Comparison of ENCODE assay signal across 8 mouse cellular contexts in the genomic region with DNA sequence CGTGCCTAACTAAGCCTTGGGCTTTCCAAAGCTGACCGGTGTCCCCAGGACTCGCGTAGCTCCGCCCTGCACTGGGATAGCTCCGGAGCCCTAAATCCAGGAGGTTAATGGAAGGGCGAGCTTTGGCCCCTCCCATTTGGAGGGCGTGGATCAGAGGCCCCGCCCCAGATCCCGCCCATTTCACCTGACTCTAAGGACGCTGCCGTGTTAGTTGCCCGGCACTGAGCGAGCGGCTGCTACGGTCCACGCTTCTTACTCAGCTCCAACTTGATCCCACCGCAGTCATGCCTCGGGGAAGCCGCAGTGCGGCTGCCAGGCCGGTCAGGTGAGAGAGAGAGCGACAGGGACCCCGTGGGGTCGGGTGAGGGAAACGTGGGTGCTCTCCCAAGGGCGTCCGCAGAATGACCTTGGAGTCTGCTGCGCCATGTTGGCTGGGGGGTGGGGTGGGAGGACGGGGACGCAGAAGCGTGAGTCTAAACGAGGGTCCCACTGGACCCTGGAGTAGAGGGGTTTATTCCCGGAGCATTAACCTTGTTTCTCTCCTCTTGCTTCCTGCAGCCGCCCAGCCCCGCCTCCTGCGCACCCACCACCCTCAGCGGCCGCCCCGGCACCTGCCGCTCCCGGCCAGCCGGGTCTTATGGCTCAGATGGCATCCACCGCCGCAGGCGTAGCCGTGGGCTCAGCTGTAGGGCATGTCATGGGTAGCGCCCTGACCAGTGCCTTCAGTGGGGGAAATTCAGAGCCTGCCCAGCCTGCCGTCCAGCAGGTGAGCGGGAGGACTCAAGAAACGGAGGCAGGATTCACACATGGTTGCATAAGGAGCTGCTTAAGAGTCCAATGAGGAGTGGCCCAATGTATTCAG. TPM values are rescaled to one million over a fixed set of nuclear protein-coding genes. Genes with fewer than 3 reads are reported as not detected.
DNase-seq lines count a peak whose midpoint lies in the region; ATAC-seq and TF ChIP-seq lines count a peak whose summit lies in the region.

A gene (minus strand): TSS at position 817 of the 862 bp plus-strand sequence.

- peak; percentile 93 for TF ChIP-seq POLR2A in small intestine, adult 2 months (IDR thresholded peaks at IDR 0.05; ENCODE audit: low read depth, low read length)

- peak within 1 kb of the TSS; percentile 49 for H3K9ac ChIP-seq in midbrain, embryonic 11.5 days (ENCODE audit: low read length)

- peak; percentile 57 for ATAC-seq in midbrain, embryonic 11.5 days (ENCODE audit: low FRiP score)

- no peak for TF ChIP-seq CTCF in small intestine, adult 2 months (IDR thresholded peaks at IDR 0.05; ENCODE audit: extremely low read depth, insufficient read length, insufficient replicate concordance, low read depth, low read length)

- no peak within 1 kb of the TSS for H3K27ac ChIP-seq in embryonic facial prominence, embryonic 10.5 days (replicated peaks)
- H3K27ac ChIP-seq in limb, embryonic 10.5 days: peak within 1 kb of the TSS; percentile 10; the same call in 1 of the 2 replicates
- no peak within 1 kb of the TSS for H3K27ac ChIP-seq in midbrain, embryonic 11.5 days (ENCODE audit: low read depth, low read length)
- H3K27ac ChIP-seq in small intestine, adult 2 months (ENCODE audit: insufficient read depth, low read depth, low read length): peak within 1 kb of the TSS; percentile 17; the same call in 1 of the 2 replicates

- no peaks in the 10 kb centered on the region for H3K9me3 ChIP-seq in embryonic facial prominence, embryonic 10.5 days
- no peaks in the 10 kb centered on the region for H3K9me3 ChIP-seq in limb, embryonic 10.5 days (replicated peaks)
- H3K9me3 ChIP-seq in midbrain, embryonic 11.5 days (ENCODE audit: control insufficient read depth, low read length): no peaks in the 10 kb centered on the region

- peak within 1 kb of the TSS; percentile 71 for H3K4me3 ChIP-seq in embryonic facial prominence, embryonic 10.5 days
- peak within 1 kb of the TSS; percentile 62 for H3K4me3 ChIP-seq in limb, embryonic 10.5 days
- H3K4me3 ChIP-seq in midbrain, embryonic 11.5 days (ENCODE audit: low read depth, low read length): peak within 1 kb of the TSS; percentile 48
- peak within 1 kb of the TSS; percentile 77 for H3K4me3 ChIP-seq in small intestine, adult 2 months (ENCODE audit: low read depth, low read length)

- DNase-seq in heart, adult 11 months: peak; percentile 98
- no peak for DNase-seq in heart, adult 8-10 months (ENCODE audit: low spot score)
- peak; percentile 84 for DNase-seq in embryonic facial prominence, embryonic 10.5 days (ENCODE audit: low spot score)
- DNase-seq in gonadal fat pad, adult 2 months (ENCODE audit: low read depth): no peak
- DNase-seq in kidney, adult 11 months: peak; percentile 92
- peak; percentile 80 for DNase-seq in limb, embryonic 10.5 days (ENCODE audit: low spot score)
- DNase-seq in midbrain, embryonic 11.5 days (ENCODE audit: low spot score, missing footprints): peak; percentile 97

- H3K27me3 ChIP-seq in embryonic facial prominence, embryonic 10.5 days (replicated peaks; ENCODE audit: low read depth, poor library complexity, severe bottlenecking): peaks cover 95% of the 10 kb centered on the region
- H3K27me3 ChIP-seq in limb, embryonic 10.5 days (ENCODE audit: low read depth, poor library complexity, severe bottlenecking): peaks cover 89% of the 10 kb centered on the region
- H3K27me3 ChIP-seq in midbrain, embryonic 11.5 days (ENCODE audit: control insufficient read depth, insufficient read depth, low read length): peaks cover 41% of the 10 kb centered on the region
- H3K27me3 ChIP-seq in small intestine, adult 2 months (ENCODE audit: control insufficient read depth, insufficient read depth, low read length): peaks cover 12% of the 10 kb centered on the region; the same call in 1 of the 2 replicates

- no peaks in the 10 kb centered on the region for H3K36me3 ChIP-seq in embryonic facial prominence, embryonic 10.5 days (replicated peaks)
- no peaks in the 10 kb centered on the region for H3K36me3 ChIP-seq in limb, embryonic 10.5 days
- no peaks in the 10 kb centered on the region for H3K36me3 ChIP-seq in midbrain, embryonic 11.5 days (ENCODE audit: control insufficient read depth, insufficient read depth, low read length)
- peaks cover 4% of the 10 kb centered on the region for H3K36me3 ChIP-seq in small intestine, adult 2 months (ENCODE audit: control insufficient read depth, insufficient read depth, low read length)

- peaks cover 57% of the 10 kb centered on the region for H3K4me1 ChIP-seq in embryonic facial prominence, embryonic 10.5 days
- H3K4me1 ChIP-seq in limb, embryonic 10.5 days: peaks cover 41% of the 10 kb centered on the region
- peaks cover 28% of the 10 kb centered on the region for H3K4me1 ChIP-seq in midbrain, embryonic 11.5 days (ENCODE audit: control insufficient read depth, insufficient read depth, low read length)
- peaks cover 19% of the 10 kb centered on the region for H3K4me1 ChIP-seq in small intestine, adult 2 months (ENCODE audit: control insufficient read depth, insufficient read depth, insufficient read length, low read length)

- 2% methylated on average over 51 of the region's 51 CpGs for WGBS in embryonic facial prominence, embryonic 10.5 days
- 3% methylated on average over 51 of the region's 51 CpGs for WGBS in limb, embryonic 10.5 days
- 2% methylated on average over 49 of the region's 51 CpGs for WGBS in midbrain, embryonic 11.5 days
- 3% methylated on average over 51 of the region's 51 CpGs for WGBS in small intestine, adult 2 months

- H3K4me2 ChIP-seq in midbrain, embryonic 11.5 days: peak within 1 kb of the TSS; percentile 90

RNA-seq across cellular contexts. Expression of the gene that starts here (rescaled TPM):
- total RNA-seq in heart, adult 8-10 months (2022): 1 to 10 TPM; 4.1 to 7.8 (median 4.6) TPM
- 36.7 and 46.4 TPM in 2 replicates for polyA plus RNA-seq in embryonic facial prominence, embryonic 10.5 days (2016; fragmentation: Nextera tagmentation; extraction: Ambion mirVana)
- polyA plus RNA-seq in gonadal fat pad, adult 2 months (2012; rRNA removed): 15.5 and 16.6 TPM in 2 replicates
- 39.6 and 68.1 TPM in 2 replicates for polyA plus RNA-seq in limb, embryonic 10.5 days (2016; fragmentation: Nextera tagmentation; extraction: Ambion mirVana)
- polyA plus RNA-seq in midbrain, embryonic 11.5 days (2014; fragmentation: Nextera tagmentation; extraction: Ambion mirVana): 33.6 and 34.6 TPM in 2 replicates
- 3.4 and 7.5 TPM in 2 replicates for polyA plus RNA-seq in small intestine, adult 2 months (2012; rRNA removed)

Comparison
In these comparisons a context has a peak if more than half of its experiments do, and no peak if none do; other contexts are left out.
1. DNase-seq: peak in heart, adult 11 months (single experiment), embryonic facial prominence, embryonic 10.5 days (single experiment), kidney, adult 11 months (single experiment), limb, embryonic 10.5 days (single experiment) and midbrain, embryonic 11.5 days (single experiment); none in heart, adult 8-10 months (single experiment) and gonadal fat pad, adult 2 months (single experiment).
2. H3K27ac ChIP-seq: peak in limb, embryonic 10.5 days (single experiment) and small intestine, adult 2 months (single experiment); none in embryonic facial prominence, embryonic 10.5 days (single experiment) and midbrain, embryonic 11.5 days (single experiment).
3. Peak in every context shown above with its lines, with median percentiles within 50 percentile points of each other: H3K4me3 ChIP-seq.